Mouse (Mus musculus) forebrain, embryonic 14.5 days (tissue): ENCODE measurements around the gene Rpusd4. TPM values are rescaled to one million over a fixed set of nuclear protein-coding genes. Genes with fewer than 3 reads are reported as not detected.

Experiments used
- ATAC-seq: fragments of 200-750 bp; cut with Nextera tagmentation; 2 replicates; pipeline ENCODE4 v1.8.0; 2017; ENCODE audit warnings: mild to moderate bottlenecking, moderate library complexity
- DNase-seq: peaks from one replicate; pipeline ENCODE4 v3.0.0-alpha.2; 2015; ENCODE audit warnings: low spot score
- H3K27ac ChIP-seq: fragments of 300-500 bp; sonication (generic); 2 replicates; pipeline ENCODE4 v1.5.1; 2014; ENCODE audit warnings: low read depth, mild to moderate bottlenecking, control low read depth, low read length, moderate library complexity
- H3K27me3 ChIP-seq: fragments of 300-500 bp; sonication (generic); replicated peaks from 2 replicates; pipeline ENCODE4 v1.6.1; 2014; ENCODE audit warnings: low read length, control low read depth, mixed read lengths; ENCODE audit not compliant: control insufficient read depth, insufficient read depth
- H3K36me3 ChIP-seq: fragments of 300-500 bp; sonication (generic); 2 replicates; pipeline ENCODE4 v1.6.1; 2014; ENCODE audit warnings: low read length, control low read depth; ENCODE audit not compliant: control insufficient read depth, insufficient read depth
- H3K4me1 ChIP-seq: fragments of 300-500 bp; sonication (generic); 2 replicates; pipeline ENCODE4 v1.6.1; 2014; ENCODE audit warnings: antibody characterized with exemption, low read length, control low read depth; ENCODE audit not compliant: control insufficient read depth, insufficient read depth
- H3K4me2 ChIP-seq: fragments of 300-500 bp; sonication (generic); 2 replicates; pipeline ENCODE4 v1.6.1; 2014; ENCODE audit warnings: mild to moderate bottlenecking, control low read depth, low read length
- H3K4me3 ChIP-seq: fragments of 300-500 bp; sonication (generic); 2 replicates; pipeline ENCODE4 v1.5.1; 2014; ENCODE audit warnings: low read depth, low read length, control low read depth
- H3K9ac ChIP-seq: fragments of 300-500 bp; sonication (generic); 2 replicates; pipeline ENCODE4 v1.6.1; 2014; ENCODE audit warnings: mild to moderate bottlenecking, low read length, control low read depth, moderate library complexity
- H3K9me3 ChIP-seq: fragments of 300-500 bp; sonication (generic); replicated peaks from 2 replicates; pipeline ENCODE4 v1.6.1; 2016; ENCODE audit warnings: low read length, control low read depth, mixed read lengths; ENCODE audit not compliant: control insufficient read depth
- WGBS: fragments of 180-500 bp; shearing (Covaris S2); extraction: QIAGEN DNeasy Blood & Tissue Kit; methylation state at CpG from one replicate; pipeline ENCODE4 v1.1.7; 2014; 5-methylcytosine and 5-hydroxymethylcytosine counted together
- polyA plus RNA-seq: library from polyadenylated mRNA; unstranded; fragments of >200 nt; fragmentation: Nextera tagmentation; extraction: Ambion mirVana; gene quantifications from 2 replicates; pipeline ENCODE4 v1.2.1, GENCODE M21; 2014

Gene Rpusd4
- polyA plus RNA-seq, 1 experiment from 2014 or later = 23.1 TPM

DNA sequence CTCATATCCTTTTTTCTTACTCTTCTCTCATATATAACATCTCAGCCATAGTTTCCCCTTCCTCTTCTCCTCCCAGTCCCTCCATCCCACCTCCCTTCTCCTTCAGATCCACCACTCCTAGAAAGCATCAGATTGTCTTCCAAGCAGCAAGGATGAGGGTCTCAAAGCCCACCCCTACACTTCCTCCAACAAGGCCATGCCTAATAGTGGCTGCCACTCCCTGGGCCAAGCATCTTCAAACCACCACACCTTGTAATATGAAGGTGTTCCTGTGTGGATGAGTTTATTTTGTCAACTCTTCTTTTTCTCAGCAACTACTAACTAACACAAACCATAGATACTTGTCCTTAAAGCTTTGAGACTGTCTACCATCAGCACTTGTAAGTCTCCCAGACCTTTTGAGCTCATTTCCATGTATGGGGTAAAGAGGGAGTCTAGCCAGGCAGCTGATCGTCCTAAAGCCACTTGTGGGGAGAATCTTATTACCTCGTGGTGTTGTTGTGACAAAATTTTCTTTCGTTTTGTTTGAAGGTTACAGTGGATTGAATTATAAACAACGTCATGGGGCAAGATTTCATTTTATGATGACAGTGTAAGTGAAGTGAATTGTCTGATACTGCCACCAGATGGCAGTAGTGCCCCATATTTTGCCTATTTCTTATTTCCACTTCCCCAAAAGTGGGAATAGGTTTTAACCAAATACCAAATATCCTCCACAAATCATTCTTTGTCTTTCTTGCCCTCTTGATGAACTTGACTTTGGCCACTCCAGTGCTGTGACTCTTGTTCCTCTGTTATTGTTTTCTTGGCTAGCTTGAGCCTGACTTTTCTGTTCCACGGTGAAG is 14.6 kb downstream of the Rpusd4 start:
- H3K27ac ChIP-seq = no peak overlapping the region

DNA sequence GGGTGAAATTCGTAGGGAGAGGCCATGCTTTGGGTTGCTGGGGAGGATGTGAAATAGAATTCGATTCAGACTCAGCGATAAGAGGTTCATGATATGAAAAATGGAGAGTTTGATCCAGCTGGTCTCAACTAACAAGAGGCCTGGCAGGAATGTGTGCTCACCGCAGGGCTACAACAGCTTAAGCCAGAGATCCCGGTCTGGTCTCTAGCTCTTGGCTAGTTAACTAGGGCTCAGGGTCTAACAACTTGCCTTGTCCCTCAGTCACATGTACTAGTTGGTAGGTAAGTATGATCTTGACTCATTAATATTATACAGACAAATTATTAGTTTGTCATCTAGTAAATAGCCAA is 15.2 kb downstream of the Rpusd4 start:
- WGBS = 68% methylated on average over 5 of the region's 5 CpGs
- no peak overlapping the region for H3K27ac ChIP-seq
- no peak overlapping the region for H3K4me2 ChIP-seq
- no peaks in the 10 kb centered on the region for H3K27me3 ChIP-seq
- no peaks in the 10 kb centered on the region for H3K9me3 ChIP-seq
- peaks cover 3% of the 10 kb centered on the region; the same call in 1 of the 2 replicates for H3K36me3 ChIP-seq
- no peak for DNase-seq
- no peak overlapping the region for H3K9ac ChIP-seq
- peak; percentile 21; the same call in 1 of the 2 replicates for ATAC-seq
- no peaks in the 10 kb centered on the region for H3K4me1 ChIP-seq
- no peak overlapping the region for H3K4me3 ChIP-seq

More for the DNA sequence above, 14.6 kb downstream of the Rpusd4 start:
- no peaks in the 10 kb centered on the region for H3K4me1 ChIP-seq
- no peak overlapping the region for H3K4me2 ChIP-seq
- peak; percentile 87 for DNase-seq
- peaks cover 9% of the 10 kb centered on the region for H3K36me3 ChIP-seq
- ATAC-seq = peak; percentile 59
- H3K9ac ChIP-seq = no peak overlapping the region
- no peaks in the 10 kb centered on the region for H3K9me3 ChIP-seq
- 16% methylated on average over 5 of the region's 5 CpGs for WGBS
- no peaks in the 10 kb centered on the region for H3K27me3 ChIP-seq
- H3K4me3 ChIP-seq = no peak overlapping the region

DNA sequence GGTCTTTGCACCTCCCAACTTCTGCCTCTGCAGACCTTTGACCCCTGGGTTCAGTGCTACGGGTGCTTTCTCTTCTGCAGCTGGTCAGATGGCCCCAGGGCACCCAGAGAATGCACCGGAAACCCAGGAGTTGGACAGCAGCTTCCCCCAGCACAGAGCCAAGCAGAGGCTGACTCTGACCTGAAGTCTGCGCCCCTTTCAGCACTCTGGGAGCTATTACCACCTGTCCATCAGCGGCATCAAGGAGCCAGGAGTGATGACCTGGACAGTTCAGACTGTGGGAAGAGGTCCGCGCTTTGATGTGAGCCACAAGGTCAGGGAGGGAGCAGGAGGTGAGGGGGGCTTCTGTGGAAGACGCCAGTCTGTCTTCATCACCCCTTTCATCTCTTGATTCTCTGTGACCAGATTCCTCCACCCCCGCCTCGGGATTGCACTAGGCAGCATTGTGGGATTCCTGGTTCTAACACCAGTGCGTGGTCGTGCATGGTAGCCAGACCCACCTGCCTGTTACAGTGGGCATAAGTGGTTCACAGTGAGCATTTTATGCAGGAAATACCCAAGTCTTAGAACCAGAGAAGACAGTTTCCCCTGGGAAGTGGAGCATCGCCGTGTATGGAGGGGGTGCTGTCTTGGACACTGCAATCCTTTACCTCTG is 15.9 kb downstream of the Rpusd4 start:
- WGBS = 80% methylated on average over 13 of the region's 13 CpGs
- no peak overlapping the region for H3K4me3 ChIP-seq
- no peaks in the 10 kb centered on the region for H3K36me3 ChIP-seq
- ATAC-seq (no peak), DNase-seq (no peak)
- no peak overlapping the region for H3K9ac ChIP-seq
- H3K27me3 ChIP-seq = no peaks in the 10 kb centered on the region
- no peaks in the 10 kb centered on the region for H3K4me1 ChIP-seq
- no peak overlapping the region for H3K27ac ChIP-seq
- H3K9me3 ChIP-seq = no peaks in the 10 kb centered on the region
- no peak overlapping the region for H3K4me2 ChIP-seq

DNA sequence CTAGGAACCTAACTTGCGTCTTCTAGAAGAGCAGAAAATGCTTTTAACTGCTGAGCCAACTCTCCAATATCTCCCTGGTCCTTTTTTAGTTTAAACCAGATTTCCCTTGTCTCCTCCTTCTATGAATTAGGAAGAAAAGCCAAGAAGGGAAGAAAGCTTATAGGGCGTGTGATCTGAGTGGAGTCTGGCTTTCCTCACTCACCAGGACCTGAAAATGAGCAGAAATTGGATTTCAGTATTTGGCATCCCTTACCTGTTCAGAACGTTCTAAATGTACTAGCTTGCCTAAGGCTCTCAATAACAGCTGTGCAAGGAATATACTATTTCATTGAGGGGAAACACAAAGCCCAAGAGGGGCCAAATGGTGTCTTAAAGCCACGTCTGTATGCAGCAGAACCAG is 16.7 kb downstream of the Rpusd4 start:
- no peaks in the 10 kb centered on the region for H3K27me3 ChIP-seq
- no peak overlapping the region for H3K27ac ChIP-seq
- no peak overlapping the region for H3K4me2 ChIP-seq
- DNase-seq (no peak), ATAC-seq (no peak)
- no peak overlapping the region for H3K9ac ChIP-seq
- no peaks in the 10 kb centered on the region for H3K9me3 ChIP-seq
- no peaks in the 10 kb centered on the region for H3K4me1 ChIP-seq
- H3K4me3 ChIP-seq = no peak overlapping the region
- H3K36me3 ChIP-seq = no peaks in the 10 kb centered on the region
- 86% methylated on average over 4 of the region's 4 CpGs for WGBS

DNA sequence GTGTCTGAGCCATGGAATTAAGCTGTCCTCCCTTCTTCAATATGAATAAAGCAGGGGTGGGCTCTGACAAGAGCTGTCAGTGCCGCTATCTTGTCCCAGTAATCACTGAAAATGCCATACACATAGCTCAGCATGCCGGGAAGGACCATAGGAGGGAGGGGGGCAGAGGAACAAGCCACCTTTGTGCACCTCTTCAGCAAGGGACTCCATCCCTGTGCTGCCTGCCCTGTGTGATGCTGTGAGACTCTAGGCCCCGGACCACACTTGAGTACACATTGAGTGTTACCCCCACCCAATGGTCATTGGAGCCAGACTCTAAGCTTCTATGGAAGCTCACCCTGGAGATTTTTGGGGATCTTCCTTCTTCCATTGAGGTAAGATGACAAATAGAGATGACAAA is 18.7 kb downstream of the Rpusd4 start:
- Histone ChIP-seq H3K27me3 (no peaks in the 10 kb centered on the region), H3K9ac (no peak overlapping the region), H3K4me1 (no peaks in the 10 kb centered on the region), H3K4me3 (no peak overlapping the region), H3K4me2 (no peak overlapping the region), H3K27ac (no peak overlapping the region), H3K36me3 (no peaks in the 10 kb centered on the region), H3K9me3 (no peaks in the 10 kb centered on the region)
- ATAC-seq = no peak
- WGBS = 92% methylated on average over 3 of the region's 3 CpGs
- DNase-seq = no peak

DNA sequence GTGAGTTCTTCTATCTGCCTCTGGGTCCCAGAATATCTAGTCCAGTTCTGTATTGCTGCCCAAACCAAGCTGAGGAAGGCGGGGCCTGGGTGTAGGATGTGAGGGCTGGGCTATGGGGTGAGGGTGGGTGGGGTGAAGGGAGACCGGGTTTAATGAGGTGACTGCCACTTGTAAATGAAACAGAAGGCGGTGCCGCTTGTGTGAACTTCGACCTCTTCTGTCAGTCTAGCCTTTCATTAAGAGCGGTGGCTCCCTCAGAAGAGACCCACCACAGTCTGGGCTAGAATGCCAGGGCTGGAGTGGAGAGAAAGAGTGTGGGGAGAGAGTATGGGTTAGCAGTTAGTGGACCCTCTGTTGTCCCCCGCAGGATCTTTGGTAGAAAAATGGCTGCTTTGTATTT is 22.3 kb downstream of the Rpusd4 start:
- H3K4me2 ChIP-seq = no peak overlapping the region
- H3K9me3 ChIP-seq = no peaks in the 10 kb centered on the region
- no peak overlapping the region for H3K9ac ChIP-seq
- H3K27ac ChIP-seq = no peak overlapping the region
- WGBS = 20% methylated on average over 7 of the region's 7 CpGs
- H3K36me3 ChIP-seq = no peaks in the 10 kb centered on the region
- no peaks in the 10 kb centered on the region for H3K4me1 ChIP-seq
- H3K4me3 ChIP-seq = no peak overlapping the region
- no peaks in the 10 kb centered on the region for H3K27me3 ChIP-seq
- DNase-seq = no peak
- ATAC-seq = peak; percentile 40; the same call in 1 of the 2 replicates

DNA sequence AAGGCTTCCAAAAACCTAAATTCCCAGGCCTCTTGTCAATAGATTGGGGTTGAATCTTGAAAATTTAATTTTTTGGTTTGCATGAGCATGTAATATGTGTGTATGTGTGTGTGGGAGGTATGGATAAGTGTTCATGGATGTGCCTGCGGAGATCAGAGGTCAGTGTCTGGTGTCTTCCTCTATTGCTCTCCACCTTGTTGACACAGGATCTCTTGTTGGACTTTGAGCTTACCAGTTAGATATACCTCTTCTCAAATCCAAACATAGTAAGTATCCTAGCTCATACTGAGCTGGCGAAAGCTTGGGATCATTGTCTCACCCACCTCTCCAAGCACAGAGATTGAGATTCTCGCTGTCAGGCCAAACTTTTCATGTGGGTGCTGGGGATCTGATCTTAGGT is 22.8 kb downstream of the Rpusd4 start:
- H3K27ac ChIP-seq = no peak overlapping the region
- H3K4me2 ChIP-seq = no peak overlapping the region
- H3K9ac ChIP-seq = no peak overlapping the region
- H3K36me3 ChIP-seq = no peaks in the 10 kb centered on the region
- H3K4me3 ChIP-seq = no peak overlapping the region
- 90% methylated on average over 3 of the region's 3 CpGs for WGBS
- no peak for DNase-seq
- H3K9me3 ChIP-seq = no peaks in the 10 kb centered on the region
- no peaks in the 10 kb centered on the region for H3K27me3 ChIP-seq
- no peak for ATAC-seq
- H3K4me1 ChIP-seq = no peaks in the 10 kb centered on the region

DNA sequence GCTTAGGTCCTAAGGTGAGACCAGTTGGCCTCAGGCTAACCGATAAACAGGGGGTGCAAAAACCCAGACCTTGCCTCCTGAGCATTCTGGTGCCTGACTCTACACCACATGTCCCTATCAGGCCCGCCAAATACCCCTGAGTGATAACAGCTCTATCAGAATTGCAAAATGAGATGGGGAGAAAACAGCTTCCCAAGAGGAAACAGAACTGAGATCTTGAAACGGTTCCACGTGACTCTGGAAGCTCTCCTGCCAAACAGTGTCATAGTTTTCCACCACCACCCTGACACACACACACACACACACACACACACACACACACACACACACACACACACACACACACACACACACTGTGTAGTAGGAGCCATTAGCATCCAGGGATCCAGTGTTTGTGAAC is 23.3 kb downstream of the Rpusd4 start:
- H3K4me3 ChIP-seq = no peak overlapping the region
- no peaks in the 10 kb centered on the region for H3K4me1 ChIP-seq
- no peak overlapping the region for H3K27ac ChIP-seq
- H3K9me3 ChIP-seq = no peaks in the 10 kb centered on the region
- H3K4me2 ChIP-seq = no peak overlapping the region
- no peak for DNase-seq
- no peak for ATAC-seq
- 78% methylated on average over 4 of the region's 4 CpGs for WGBS
- H3K36me3 ChIP-seq = no peaks in the 10 kb centered on the region
- H3K27me3 ChIP-seq = no peaks in the 10 kb centered on the region
- no peak overlapping the region for H3K9ac ChIP-seq

DNA sequence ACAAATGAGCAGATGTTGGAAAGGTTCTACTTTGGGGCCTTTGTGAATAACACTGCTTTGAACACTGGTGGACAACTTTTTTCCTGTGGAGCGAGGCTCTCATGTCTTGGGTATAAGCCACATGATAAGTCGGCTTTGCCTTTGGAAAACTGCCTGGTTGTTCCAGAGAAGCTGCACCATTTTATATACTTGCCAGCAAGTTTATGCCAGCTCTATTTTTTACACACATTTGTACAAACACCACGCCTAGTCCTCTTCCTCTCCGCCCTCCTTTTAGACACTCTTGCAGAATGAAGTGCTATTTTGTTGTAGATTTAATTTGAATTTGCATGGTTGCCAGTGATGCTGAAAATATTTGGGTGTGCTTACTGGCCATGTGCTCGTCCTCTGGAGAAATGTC is 25.8 kb downstream of the Rpusd4 start:
- no peaks in the 10 kb centered on the region for H3K4me1 ChIP-seq
- 78% methylated on average over 5 of the region's 5 CpGs for WGBS
- no peaks in the 10 kb centered on the region for H3K27me3 ChIP-seq

More for the DNA sequence above, 25.8 kb downstream of the Rpusd4 start:
- Histone ChIP-seq H3K9ac (no peak overlapping the region), H3K4me2 (no peak overlapping the region), H3K4me3 (no peak overlapping the region), H3K27ac (no peak overlapping the region), H3K9me3 (no peaks in the 10 kb centered on the region), H3K36me3 (no peaks in the 10 kb centered on the region)
- DNase-seq = peak; percentile 32
- ATAC-seq = no peak
